Mouse (Mus musculus): ENCODE measurements at regions not wholly inside any gene's neighbourhood (a gene's known extent, or its start where the extent isn't known, plus 50 kb on each side); places are given as distances from the start of the nearest gene placed in this dataset.

- H3K4me3 ChIP-seq (replicated peaks in 1 of 3; ENCODE audit: low read depth in 2 of 3, low read length in 2 of 3, poor library complexity in 1 of 3) = no peak overlapping the region
- H3K27me3 ChIP-seq (replicated peaks) = no peaks in the 10 kb centered on the region
- dilution Hi-C loops (cut with MboI; ENCODE audit: extremely low pct_ligation_motif_present, extremely low pct_unique_long_range_greater_than_20kb, low sequenced_read_pairs) = no loop called here
- DNase-seq (ENCODE audit: extremely low read depth) = no peak
- TF ChIP-seq RCOR1 (conservative IDR thresholded peaks at IDR 0.05; ENCODE audit: low read depth, low read length) (no peak), POLR2A (IDR thresholded peaks at IDR 0.05; ENCODE audit: low read depth, low read length) (no peak), POLR2AphosphoS2 (IDR thresholded peaks at IDR 0.05; ENCODE audit: low read depth, low read length) (no peak), MXI1 (IDR thresholded peaks at IDR 0.05; ENCODE audit: low read depth, low read length) (no peak), ELF1 (IDR thresholded peaks at IDR 0.05; ENCODE audit: low read depth, low read length) (no peak), MAFK (IDR thresholded peaks at IDR 0.05; ENCODE audit: insufficient replicate concordance, low read length) (no peak), KAT2A (IDR thresholded peaks at IDR 0.05; ENCODE audit: insufficient replicate concordance, low read length) (no peak), GABPA (IDR thresholded peaks at IDR 0.05; ENCODE audit: insufficient replicate concordance, low read depth, low read length) (no peak)
- H3K9ac ChIP-seq (ENCODE audit: insufficient read depth, low read depth) = no peak overlapping the region
- peaks cover 2 to 6% of the 10 kb centered on the region in 2 experiments; a peak in 2 of 4 replicates for H3K4me1 ChIP-seq (ENCODE audit: control insufficient read depth in 1 of 2, insufficient read depth in 2 of 2)
- no peaks in the 10 kb centered on the region for H3K36me3 ChIP-seq (replicated peaks in 1 of 2; ENCODE audit: control insufficient read depth in 1 of 2, insufficient read depth in 1 of 2, low read length in 1 of 2)
- H3K9me3 ChIP-seq (replicated peaks; ENCODE audit: low read length) = no peaks in the 10 kb centered on the region
- no peak overlapping the region for H3K27ac ChIP-seq (ENCODE audit: insufficient read depth, low read depth)
- H3K4me2 ChIP-seq (ENCODE audit: insufficient read depth, low read depth, poor library complexity, severe bottlenecking) = no peak overlapping the region
- H3K79me2 ChIP-seq (replicated peaks; ENCODE audit: control insufficient read depth, extremely low read depth, insufficient read depth, poor library complexity, severe bottlenecking) = no peaks in the 10 kb centered on the region
- in situ Hi-C loops (cut with MboI; ENCODE audit: low pct_ligation_motif_present, low pct_unique_long_range_greater_than_20kb, low sequenced_read_pairs) = no loop called here
Observed at GRCm38 (mm10) chr9:27208840-27209239, 53.6 kb upstream of the Jam3 start.
